ENCODE assay signal across 11 mouse cellular contexts in the genomic region with DNA sequence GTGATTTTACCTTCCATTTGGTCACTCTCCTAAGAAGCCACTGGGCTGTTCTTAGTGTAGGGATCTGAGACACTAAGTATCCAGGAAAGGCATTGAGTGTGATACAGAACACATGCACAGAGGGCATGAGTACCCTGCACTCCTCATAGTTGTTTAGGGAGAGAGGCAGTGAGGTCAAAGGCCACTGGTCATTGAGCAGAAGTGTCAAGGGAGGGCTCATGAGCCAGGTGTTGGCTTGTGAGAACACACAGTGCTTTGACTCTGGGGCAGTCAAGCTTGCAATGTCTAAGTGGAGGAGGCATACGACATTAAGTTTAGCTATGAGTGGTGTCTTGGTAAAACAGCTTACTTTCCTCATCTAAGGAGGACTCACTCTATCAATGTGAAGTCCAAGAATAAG.
"Had no signal": no experiment of that assay in that cellular context is flagged by ENCODE, and none has a peak within 500 bp of the region (broad histone marks: within the 10 kb centered on the region; RNA-seq: fewer than 3 reads in every experiment).

No protein-coding gene starts in this region.

- H3K4me2 ChIP-seq: liver, embryonic 13.5 days; midbrain, embryonic 11.5 days had no signal

- H3K4me3 ChIP-seq: liver, embryonic 13.5 days had no signal

- H3K9me3 ChIP-seq: liver, embryonic 13.5 days had no signal

- H3K9ac ChIP-seq: liver, embryonic 13.5 days had no signal

- H3K27me3 ChIP-seq: liver, embryonic 13.5 days had no signal

- ATAC-seq: inflammation-experienced regulatory T-cells, adult 6 months; intestine, embryonic 16.5 days had no signal

- H3K4me1 ChIP-seq: liver, embryonic 13.5 days had no signal

- DNase-seq: left cerebral cortex, postnatal 4 days; liver, embryonic 13.5 days; lung, adult 2 months; lung, postnatal 14 days; lung, postnatal 4 days; midbrain, embryonic 14.5 days; thymus, adult 18-20 months; thymus, postnatal 36 days had no signal

- H3K36me3 ChIP-seq: liver, embryonic 13.5 days had no signal

- H3K27ac ChIP-seq: liver, embryonic 13.5 days had no signal
